Mouse (Mus musculus) naive thymus-derived CD4-positive, alpha-beta T cell, adult 2 months (primary cell): ENCODE results near the gene Ank2.

Experiments used
- DNase-seq: peaks from one replicate; pipeline ENCODE4 v3.0.0-alpha.2; 2011; ENCODE audit warnings: low read depth

The Ank2 gene

GRCm38 (mm10) chr3:127019109-127019508, 480.0 kb downstream of the Ank2 start:
- DNase-seq = no peak

DNA sequence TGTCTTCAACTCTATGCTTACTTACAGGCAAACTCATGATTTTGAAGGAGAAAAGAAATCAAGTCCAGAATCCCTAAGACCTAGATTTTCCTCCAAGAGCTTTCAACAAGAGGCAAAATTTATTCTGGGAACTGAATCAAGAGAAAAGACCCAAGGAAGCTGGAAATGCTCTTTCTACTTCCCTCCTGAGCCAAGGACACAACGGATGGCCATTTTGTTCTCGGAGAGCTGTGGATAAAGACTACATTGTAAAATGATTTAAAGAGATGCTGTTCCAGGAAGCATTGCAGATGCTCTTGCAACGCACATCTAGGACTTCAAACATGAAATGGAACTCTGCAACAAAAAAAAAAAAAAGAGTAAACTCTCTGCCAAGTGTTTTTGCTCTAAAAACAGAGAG, 481.6 kb downstream of the Ank2 start:
- no peak for DNase-seq

- no peak for DNase-seq
Measured at GRCm38 (mm10) chr3:127015596-127015995, 483.6 kb downstream of the Ank2 start.

GRCm38 (mm10) chr3:127015175-127015574, 484.0 kb downstream of the Ank2 start:
- no peak for DNase-seq

GRCm38 (mm10) chr3:127013976-127014375, 485.2 kb downstream of the Ank2 start:
- DNase-seq = no peak

- DNase-seq = peak; percentile 8
Measured at GRCm38 (mm10) chr3:127012525-127012924, 486.6 kb downstream of the Ank2 start.

GRCm38 (mm10) chr3:127005898-127006673, 493.1 kb downstream of the Ank2 start:
- DNase-seq = no peak

DNA sequence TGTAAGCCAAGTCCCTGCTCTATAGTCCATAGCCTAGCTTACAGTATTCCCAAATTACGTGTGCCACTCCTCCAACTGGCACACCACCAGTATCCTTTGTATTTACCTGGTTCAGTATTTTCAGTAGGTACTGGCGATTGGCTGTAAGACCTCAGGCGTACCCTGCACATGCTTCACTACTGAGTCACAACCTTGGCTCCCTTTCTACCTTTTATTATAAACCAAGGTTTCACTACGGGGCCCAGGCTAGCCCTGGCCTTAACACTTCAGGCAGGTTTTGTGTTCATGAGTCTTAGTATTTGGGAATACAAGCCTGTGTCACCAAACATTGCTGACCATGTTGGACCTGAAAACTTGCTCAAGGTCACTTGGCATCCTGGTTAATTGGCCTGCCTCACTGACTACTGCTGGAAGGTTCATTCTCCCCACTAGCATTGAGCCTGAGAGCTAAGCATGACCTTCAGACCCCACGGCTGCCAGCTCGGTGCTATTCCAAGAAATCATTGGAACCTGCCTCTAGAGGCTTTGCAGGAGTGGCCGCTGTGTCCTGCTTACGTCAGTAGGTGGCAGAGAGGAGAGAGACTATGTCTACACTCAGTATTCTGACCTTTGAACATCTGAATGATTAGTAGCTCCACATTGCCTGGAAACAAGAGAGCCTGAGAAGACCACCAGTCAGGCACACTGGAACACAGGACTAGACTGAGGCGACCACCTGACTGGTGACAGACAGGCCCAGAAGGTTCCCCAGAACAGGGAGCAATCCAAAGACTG, 494.1 kb downstream of the Ank2 start:
- DNase-seq = no peak

- DNase-seq = no peak
Measured at GRCm38 (mm10) chr3:127003946-127004345, 495.2 kb downstream of the Ank2 start.

DNA sequence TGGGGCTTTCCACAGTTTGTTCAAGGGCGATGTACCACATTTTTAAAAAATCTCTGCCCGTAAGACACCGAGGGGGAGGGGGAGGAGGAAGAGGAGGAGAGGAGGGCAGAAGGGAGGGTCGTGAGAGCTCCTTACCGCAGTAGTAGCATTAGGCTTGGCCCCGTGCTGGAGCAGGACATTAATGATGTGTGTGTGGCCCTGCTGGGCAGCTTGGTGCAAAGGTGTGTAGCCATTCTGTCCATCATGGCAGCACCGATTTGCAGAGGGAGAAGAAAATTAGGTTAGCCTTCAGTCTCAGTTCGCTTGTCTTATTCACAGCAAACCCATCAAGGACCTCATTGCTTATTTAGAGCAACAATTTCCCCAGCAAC, 500.4 kb downstream of the Ank2 start:
- DNase-seq = no peak

DNA sequence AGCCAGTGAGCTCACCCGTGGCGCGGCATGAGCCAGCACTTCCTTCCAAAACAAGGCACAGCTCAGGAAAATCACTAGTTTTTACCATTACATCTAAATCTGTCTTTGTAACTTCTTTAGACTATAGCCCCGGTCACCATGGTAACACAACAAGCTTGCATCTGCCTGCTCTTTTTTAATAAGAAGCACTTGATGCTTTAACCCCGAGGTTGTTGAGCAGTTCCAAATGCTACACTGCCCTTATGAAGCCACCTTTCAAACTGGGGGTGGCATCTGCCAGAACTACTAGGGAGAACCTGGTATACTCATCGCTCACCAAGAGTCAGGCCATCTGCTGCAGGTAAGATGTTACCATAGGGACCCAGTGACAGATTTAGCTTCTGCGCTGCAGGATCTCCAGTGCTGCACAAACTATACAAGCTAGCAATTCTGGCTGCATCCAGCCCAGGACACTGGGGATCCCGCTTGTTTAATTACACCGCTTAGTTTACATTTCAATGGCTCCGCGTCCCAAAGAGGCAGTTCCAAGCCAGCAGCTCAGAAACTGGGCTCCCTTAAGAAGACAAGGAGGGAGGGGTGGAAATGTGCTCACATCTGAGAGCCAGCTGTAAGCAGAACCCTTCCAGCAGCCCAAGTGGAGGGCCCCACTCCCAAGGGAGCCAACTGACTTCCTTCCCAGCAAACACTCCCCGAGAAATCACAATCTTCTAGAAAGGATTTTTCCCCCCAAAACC, 501.0 kb downstream of the Ank2 start:
- no peak for DNase-seq

DNA sequence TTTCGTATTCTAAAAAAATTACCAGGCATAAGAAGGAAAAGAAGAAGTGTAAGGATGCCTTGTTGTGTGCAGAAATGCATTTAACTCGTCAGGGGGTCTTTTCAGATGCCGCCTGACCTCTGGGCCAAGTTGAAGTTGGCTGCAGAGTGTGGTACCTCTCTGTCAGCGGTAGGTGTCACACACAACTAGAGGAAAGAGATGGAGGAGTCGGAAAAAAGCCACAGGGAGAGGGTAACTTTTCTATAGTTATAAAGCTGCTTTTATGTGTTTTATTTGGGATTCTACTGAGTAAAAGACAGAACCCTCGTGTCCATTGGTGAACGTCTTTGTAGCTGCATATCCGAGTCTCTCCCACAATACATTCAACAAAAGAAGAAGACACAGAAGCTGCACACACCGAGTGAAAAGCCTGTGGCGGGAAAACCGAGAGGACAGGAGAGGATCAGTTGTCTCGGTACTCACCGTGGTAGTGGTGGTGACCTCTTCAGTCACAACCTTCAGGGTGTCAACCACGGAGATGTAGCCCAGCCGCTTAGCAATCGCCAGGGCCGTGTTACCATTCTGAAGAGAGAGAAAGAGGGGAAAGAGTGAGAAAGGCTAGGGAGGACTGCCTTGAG, 501.7 kb downstream of the Ank2 start:
- no peak for DNase-seq

GRCm38 (mm10) chr3:126996721-126997120, 502.4 kb downstream of the Ank2 start:
- no peak for DNase-seq

GRCm38 (mm10) chr3:126995970-126996369, 503.2 kb downstream of the Ank2 start:
- DNase-seq = no peak

DNA sequence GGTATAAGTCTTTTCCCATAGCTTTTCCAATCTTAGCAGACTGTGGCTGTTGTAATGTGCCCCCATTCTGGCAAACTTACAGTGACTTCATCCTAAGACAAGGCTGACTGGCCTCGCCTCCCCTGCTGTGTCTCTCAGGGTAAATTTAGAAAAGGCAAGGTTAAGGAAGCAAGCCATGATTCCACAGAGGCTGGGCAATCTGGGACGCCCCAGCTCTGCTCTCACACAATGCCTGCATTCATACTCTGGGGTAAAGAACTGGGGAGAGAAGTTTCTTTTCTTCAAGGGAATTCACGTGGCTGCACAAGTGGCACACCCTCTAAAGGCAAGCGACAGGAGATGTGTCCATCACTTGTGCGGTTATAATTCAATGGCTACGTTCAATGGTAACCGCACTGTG, 505.0 kb downstream of the Ank2 start:
- DNase-seq = no peak

DNA sequence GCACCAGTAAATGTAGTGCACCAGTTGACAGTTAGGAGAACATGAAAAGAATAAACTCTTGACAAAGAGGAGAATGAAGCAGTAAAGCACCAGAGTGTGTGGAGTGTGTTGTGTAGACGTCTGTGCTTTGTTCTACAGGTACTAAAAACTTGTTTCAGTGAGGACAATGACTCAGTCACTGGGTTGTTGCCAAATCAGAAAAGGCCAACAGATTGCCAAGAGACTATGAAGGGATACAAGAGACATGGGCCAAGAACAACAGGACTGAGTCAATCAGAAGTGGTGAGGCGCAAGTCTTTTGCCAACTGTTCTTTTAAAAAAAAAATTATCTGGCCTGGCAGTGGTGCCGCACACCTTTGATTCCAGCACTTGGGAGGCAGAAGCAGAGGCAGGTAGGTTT, 509.2 kb downstream of the Ank2 start:
- no peak for DNase-seq

GRCm38 (mm10) chr3:126986687-126987086, 512.5 kb downstream of the Ank2 start:
- DNase-seq = no peak

- DNase-seq = no peak
Measured at GRCm38 (mm10) chr3:126982814-126983213, 516.3 kb downstream of the Ank2 start.

- no peak for DNase-seq
Measured at GRCm38 (mm10) chr3:126981163-126981562, 518.0 kb downstream of the Ank2 start.

GRCm38 (mm10) chr3:126979635-126980034, 519.5 kb downstream of the Ank2 start:
- DNase-seq = no peak

GRCm38 (mm10) chr3:126978768-126979410, 520.3 kb downstream of the Ank2 start:
- DNase-seq = peak; percentile 12

DNA sequence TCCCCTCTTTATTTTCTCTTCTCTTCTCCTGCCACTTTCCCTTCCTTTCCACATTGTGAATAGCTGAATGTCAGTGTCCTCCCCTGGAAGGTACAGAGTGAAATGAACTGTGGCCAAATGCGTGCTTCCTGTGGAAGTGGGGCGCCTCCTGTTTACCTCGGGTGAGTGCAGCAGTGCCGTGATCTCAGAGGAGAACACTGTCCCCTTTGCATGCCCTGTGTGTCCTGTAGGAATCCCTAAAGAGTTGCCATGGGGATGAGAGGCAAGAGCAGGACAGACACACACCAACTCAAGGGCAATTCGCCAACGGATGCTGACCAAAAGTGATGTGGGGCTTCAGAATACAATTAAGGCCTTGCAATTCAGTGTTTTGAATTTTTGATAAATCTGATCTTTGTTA, 521.8 kb downstream of the Ank2 start:
- no peak for DNase-seq
